Mouse (Mus musculus): ENCODE measurements at regions not wholly inside any gene's neighbourhood (a gene's known extent, or its start where the extent isn't known, plus 50 kb on each side); places are given as distances from the start of the nearest gene placed in this dataset.

- TF ChIP-seq POLR2A (IDR thresholded peaks at IDR 0.05; ENCODE audit: extremely low read depth, insufficient read depth, low read length) (no peak), CTCF (IDR thresholded peaks at IDR 0.05; ENCODE audit: low read depth, low read length) (no peak)
- Histone ChIP-seq H3K36me3 (ENCODE audit: control insufficient read depth, insufficient read depth, low read length) (no peaks in the 10 kb centered on the region), H3K27me3 (ENCODE audit: control insufficient read depth, insufficient read depth, low read length) (no peaks in the 10 kb centered on the region), H3K4me3 (ENCODE audit: insufficient read depth, low read depth, low read length) (no peak overlapping the region), H3K4me1 (ENCODE audit: control insufficient read depth, insufficient read depth, low read length) (no peaks in the 10 kb centered on the region), H3K79me2 (ENCODE audit: control insufficient read depth, insufficient read depth, low read length) (no peaks in the 10 kb centered on the region), H3K9ac (ENCODE audit: low read depth, low read length) (no peak overlapping the region), H3K27ac (replicated peaks; ENCODE audit: insufficient read depth, low read depth, low read length) (no peak overlapping the region)
- WGBS: 55% methylated on average over 9 of the region's 9 CpGs
- DNase-seq (ENCODE audit: extremely low read depth, low read depth, low spot score): peak; percentile 3
Observed at GRCm38 (mm10) chr10:91546140-91546539, 365.0 kb upstream of the Tmpo start.

- H3K36me3 ChIP-seq (ENCODE audit: control insufficient read depth, insufficient read depth, low read length): no peaks in the 10 kb centered on the region
- H3K4me1 ChIP-seq (ENCODE audit: control insufficient read depth, insufficient read depth, low read length): no peaks in the 10 kb centered on the region
- no peak for DNase-seq (ENCODE audit: extremely low read depth, low read depth, low spot score)
- H3K79me2 ChIP-seq (ENCODE audit: control insufficient read depth, insufficient read depth, low read length): no peaks in the 10 kb centered on the region
- no peak for TF ChIP-seq POLR2A (IDR thresholded peaks at IDR 0.05; ENCODE audit: extremely low read depth, insufficient read depth, low read length)
- TF ChIP-seq CTCF (IDR thresholded peaks at IDR 0.05; ENCODE audit: low read depth, low read length): no peak
- no peak overlapping the region for H3K27ac ChIP-seq (replicated peaks; ENCODE audit: insufficient read depth, low read depth, low read length)
- 80% methylated on average over 3 of the region's 3 CpGs for WGBS
- H3K27me3 ChIP-seq (ENCODE audit: control insufficient read depth, insufficient read depth, low read length): no peaks in the 10 kb centered on the region
- no peak overlapping the region for H3K4me3 ChIP-seq (ENCODE audit: insufficient read depth, low read depth, low read length)
- no peak overlapping the region for H3K9ac ChIP-seq (ENCODE audit: low read depth, low read length)
Observed at GRCm38 (mm10) chr10:91545421-91545820, 364.3 kb upstream of the Tmpo start.

- H3K27me3 ChIP-seq (ENCODE audit: control insufficient read depth, insufficient read depth, low read length): no peaks in the 10 kb centered on the region
- no peak for DNase-seq (ENCODE audit: extremely low read depth, low read depth, low spot score)
- H3K79me2 ChIP-seq (ENCODE audit: control insufficient read depth, insufficient read depth, low read length): no peaks in the 10 kb centered on the region
- H3K4me3 ChIP-seq (ENCODE audit: insufficient read depth, low read depth, low read length): no peak overlapping the region
- WGBS: 75% methylated on average over 3 of the region's 3 CpGs
- no peaks in the 10 kb centered on the region for H3K4me1 ChIP-seq (ENCODE audit: control insufficient read depth, insufficient read depth, low read length)
- TF ChIP-seq CTCF (IDR thresholded peaks at IDR 0.05; ENCODE audit: low read depth, low read length): no peak
- no peak for TF ChIP-seq POLR2A (IDR thresholded peaks at IDR 0.05; ENCODE audit: extremely low read depth, insufficient read depth, low read length)
- no peaks in the 10 kb centered on the region for H3K36me3 ChIP-seq (ENCODE audit: control insufficient read depth, insufficient read depth, low read length)
- H3K27ac ChIP-seq (replicated peaks; ENCODE audit: insufficient read depth, low read depth, low read length): no peak overlapping the region
- H3K9ac ChIP-seq (ENCODE audit: low read depth, low read length): no peak overlapping the region
Observed at GRCm38 (mm10) chr10:91543167-91543918, 362.2 kb upstream of the Tmpo start.

- H3K4me3 ChIP-seq (ENCODE audit: insufficient read depth, low read depth, low read length): no peak overlapping the region
- TF ChIP-seq CTCF (IDR thresholded peaks at IDR 0.05; ENCODE audit: low read depth, low read length) (no peak), POLR2A (IDR thresholded peaks at IDR 0.05; ENCODE audit: extremely low read depth, insufficient read depth, low read length) (no peak)
- no peak for DNase-seq (ENCODE audit: extremely low read depth, low read depth, low spot score)
Observed at GRCm38 (mm10) chr10:91542201-91542604, 361.1 kb upstream of the Tmpo start.

GRCm38 (mm10) chr10:91537241-91537640 lies 356.1 kb upstream of the Tmpo start:
- Histone ChIP-seq H3K9ac (ENCODE audit: low read depth, low read length) (no peak overlapping the region), H3K79me2 (ENCODE audit: control insufficient read depth, insufficient read depth, low read length) (no peaks in the 10 kb centered on the region), H3K27me3 (ENCODE audit: control insufficient read depth, insufficient read depth, low read length) (no peaks in the 10 kb centered on the region), H3K4me1 (ENCODE audit: control insufficient read depth, insufficient read depth, low read length) (no peaks in the 10 kb centered on the region), H3K36me3 (ENCODE audit: control insufficient read depth, insufficient read depth, low read length) (no peaks in the 10 kb centered on the region), H3K27ac (replicated peaks; ENCODE audit: insufficient read depth, low read depth, low read length) (no peak overlapping the region), H3K4me3 (ENCODE audit: insufficient read depth, low read depth, low read length) (no peak overlapping the region)
- TF ChIP-seq CTCF (IDR thresholded peaks at IDR 0.05; ENCODE audit: low read depth, low read length) (no peak), POLR2A (IDR thresholded peaks at IDR 0.05; ENCODE audit: extremely low read depth, insufficient read depth, low read length) (no peak)
- no peak for DNase-seq (ENCODE audit: extremely low read depth, low read depth, low spot score)
- 52% methylated on average over 8 of the region's 8 CpGs for WGBS

More at GRCm38 (mm10) chr10:91542201-91542604, 361.1 kb upstream of the Tmpo start:
- H3K36me3 ChIP-seq (ENCODE audit: control insufficient read depth, insufficient read depth, low read length): no peaks in the 10 kb centered on the region
- no peaks in the 10 kb centered on the region for H3K27me3 ChIP-seq (ENCODE audit: control insufficient read depth, insufficient read depth, low read length)
- no peaks in the 10 kb centered on the region for H3K4me1 ChIP-seq (ENCODE audit: control insufficient read depth, insufficient read depth, low read length)
- no peak overlapping the region for H3K9ac ChIP-seq (ENCODE audit: low read depth, low read length)
- no peak overlapping the region for H3K27ac ChIP-seq (replicated peaks; ENCODE audit: insufficient read depth, low read depth, low read length)
- H3K79me2 ChIP-seq (ENCODE audit: control insufficient read depth, insufficient read depth, low read length): no peaks in the 10 kb centered on the region
- WGBS: 10% methylated on average over 9 of the region's 9 CpGs

- TF ChIP-seq POLR2A (IDR thresholded peaks at IDR 0.05; ENCODE audit: extremely low read depth, insufficient read depth, low read length): no peak
- Histone ChIP-seq H3K4me3 (ENCODE audit: insufficient read depth, low read depth, low read length) (no peak overlapping the region), H3K79me2 (ENCODE audit: control insufficient read depth, insufficient read depth, low read length) (no peaks in the 10 kb centered on the region), H3K9ac (ENCODE audit: low read depth, low read length) (no peak overlapping the region), H3K27ac (replicated peaks; ENCODE audit: insufficient read depth, low read depth, low read length) (no peak overlapping the region), H3K4me1 (ENCODE audit: control insufficient read depth, insufficient read depth, low read length) (no peaks in the 10 kb centered on the region), H3K27me3 (ENCODE audit: control insufficient read depth, insufficient read depth, low read length) (no peaks in the 10 kb centered on the region), H3K36me3 (ENCODE audit: control insufficient read depth, insufficient read depth, low read length) (no peaks in the 10 kb centered on the region)
- 76% methylated on average over 2 of the region's 2 CpGs for WGBS
- DNase-seq (ENCODE audit: extremely low read depth, low read depth, low spot score): no peak
Observed at GRCm38 (mm10) chr10:91535392-91535791, 354.3 kb upstream of the Tmpo start.

Data from liver, adult 2 months (tissue).